ENCODE assay signal across 8 mouse cellular contexts in genomic region chr13:21506221-21506649, GRCm38 (mm10). TPM values are rescaled to one million over a fixed set of nuclear protein-coding genes. Genes with fewer than 3 reads are reported as not detected.
DNase-seq lines count a peak whose midpoint lies in the region; ATAC-seq lines count a peak whose summit lies in the region.

No protein-coding gene starts in this region.

- ATAC-seq in hindbrain, embryonic 16.5 days = peak; percentile 100

- no peaks in the 10 kb centered on the region for H3K27me3 ChIP-seq in hindbrain, embryonic 16.5 days (replicated peaks; ENCODE audit: control insufficient read depth, insufficient read depth, low read length)

- H3K4me2 ChIP-seq in hindbrain, embryonic 16.5 days (ENCODE audit: low read length) = peak overlapping the region; percentile 63

- H3K27ac ChIP-seq in hindbrain, embryonic 16.5 days (ENCODE audit: low read depth, low read length) = peak overlapping the region; percentile 88
- H3K27ac ChIP-seq in macrophage = peak overlapping the region; percentile 27; the same call in 1 of the 2 replicates

- no peaks in the 10 kb centered on the region; the same call in 1 of the 2 replicates for H3K4me1 ChIP-seq in hindbrain, embryonic 16.5 days (ENCODE audit: control insufficient read depth, insufficient read depth, low read depth, low read length)

- no peaks in the 10 kb centered on the region for H3K79me2 ChIP-seq in macrophage (ENCODE audit: inconsistent target)

- WGBS in hindbrain, embryonic 16.5 days = under 1% methylated on average over 21 of the region's 21 CpGs
- 3% methylated on average over 20 of the region's 21 CpGs for WGBS in macrophage (ENCODE audit: missing documents)

- no peaks in the 10 kb centered on the region for H3K9me3 ChIP-seq in hindbrain, embryonic 16.5 days (ENCODE audit: control insufficient read depth, low read length)

- peak overlapping the region; percentile 71 for H3K4me3 ChIP-seq in hindbrain, embryonic 16.5 days (ENCODE audit: low read length)
- H3K4me3 ChIP-seq in macrophage (ENCODE audit: inconsistent target) = peak overlapping the region; percentile 48

- peak overlapping the region; percentile 76 for H3K9ac ChIP-seq in hindbrain, embryonic 16.5 days (ENCODE audit: low read depth, low read length)

- no peaks in the 10 kb centered on the region for H3K36me3 ChIP-seq in hindbrain, embryonic 16.5 days (ENCODE audit: control insufficient read depth, insufficient read depth, low read length)
- H3K36me3 ChIP-seq in macrophage (ENCODE audit: inconsistent target) = no peaks in the 10 kb centered on the region

- peak; percentile 73 for DNase-seq in T-cell, adult 2 months (ENCODE audit: low spot score)
- peak; percentile 80 to 81 for DNase-seq in cerebellum, postnatal 36 days
- peak; percentile 73 to 83 for DNase-seq in frontal cortex, postnatal 36 days (ENCODE audit: low spot score in 2 of 2)
- DNase-seq in left cerebral cortex, adult 18-20 months (ENCODE audit: low spot score in 2 of 2) = peak; percentile 67 to 80
- peak; percentile 84 for DNase-seq in right cerebral cortex, adult 18-20 months
- DNase-seq in urinary bladder, postnatal 10 days (ENCODE audit: low spot score) = peak; percentile 16

RNA-seq across cellular contexts. Expression of gene Gm11273, which starts 5.0 kb away (rescaled TPM):
- polyA plus RNA-seq in hindbrain, embryonic 16.5 days (2015; fragmentation: Nextera tagmentation; extraction: Ambion mirVana) = 6.5 and 23.7 TPM in 2 replicates
- 10 to 100 TPM; 60.5 to 66.3 TPM for total RNA-seq in left cerebral cortex, adult 18-20 months (2021)
- total RNA-seq in macrophage (2018; cell fraction: chromatin; rRNA removed) = not detected
- 1 to 10 TPM in 25 of 26 experiments, under 1 TPM in 1; 0.80 to 5.0 (median 2.0) TPM for total RNA-seq in macrophage (2018; cell fraction: cytosol; rRNA removed)
- 1 to 10 TPM in 2 of 26 experiments, not detected in 24; 2.5 to 2.7 TPM for total RNA-seq in macrophage (2018; cell fraction: nucleus; rRNA removed)
- 3.8 to 14.2 TPM (median 11.7 TPM) in 3 replicates for polyA plus RNA-seq in macrophage (2018)

RNA-seq across cellular contexts. Expression of gene AK157302, which starts 11.2 kb away (rescaled TPM):
- 0.64 and 2.0 TPM in 2 replicates for polyA plus RNA-seq in hindbrain, embryonic 16.5 days (2015; fragmentation: Nextera tagmentation; extraction: Ambion mirVana)
- total RNA-seq in left cerebral cortex, adult 18-20 months (2021) = 10 to 100 TPM; 21.6 to 25.9 TPM
- under 1 TPM in 1 of 26 experiments, not detected in 25; 0.49 TPM for total RNA-seq in macrophage (2018; cell fraction: chromatin; rRNA removed)
- total RNA-seq in macrophage (2018; cell fraction: cytosol; rRNA removed) = under 1 TPM in 25 of 26 experiments, not detected in 1; 0.05 to 0.55 (median 0.19) TPM
- not detected for total RNA-seq in macrophage (2018; cell fraction: nucleus; rRNA removed)
- polyA plus RNA-seq in macrophage (2018) = 0.11 to 0.38 TPM (median 0.23 TPM) in 3 replicates

RNA-seq across cellular contexts. Expression of gene Zkscan8, which starts 24.7 kb away (rescaled TPM):
- 4.3 and 4.4 TPM in 2 replicates for polyA plus RNA-seq in hindbrain, embryonic 16.5 days (2015; fragmentation: Nextera tagmentation; extraction: Ambion mirVana)
- total RNA-seq in left cerebral cortex, adult 18-20 months (2021) = 10 to 100 TPM; 13.1 to 18.5 TPM
- total RNA-seq in macrophage (2018; cell fraction: chromatin; rRNA removed) = 10 to 100 TPM in 15 of 26 experiments, 1 to 10 TPM in 11; 1.8 to 32.7 (median 11.3) TPM
- total RNA-seq in macrophage (2018; cell fraction: cytosol; rRNA removed) = 1 to 10 TPM; 1.1 to 6.3 (median 4.0) TPM
- total RNA-seq in macrophage (2018; cell fraction: nucleus; rRNA removed) = 10 to 100 TPM in 13 of 26 experiments, 1 to 10 TPM in 13; 2.2 to 33.4 (median 8.4) TPM
- polyA plus RNA-seq in macrophage (2018) = 3.0 to 3.6 TPM (median 3.4 TPM) in 3 replicates

RNA-seq across cellular contexts. Expression of gene Gm10065, which starts 27.0 kb away (rescaled TPM):
- polyA plus RNA-seq in hindbrain, embryonic 16.5 days (2015; fragmentation: Nextera tagmentation; extraction: Ambion mirVana) = not detected in 2 replicates
- not detected for total RNA-seq in left cerebral cortex, adult 18-20 months (2021)
- not detected for total RNA-seq in macrophage (2018; cell fraction: chromatin; rRNA removed)
- not detected for total RNA-seq in macrophage (2018; cell fraction: cytosol; rRNA removed)
- not detected for total RNA-seq in macrophage (2018; cell fraction: nucleus; rRNA removed)
- not detected in 3 replicates for polyA plus RNA-seq in macrophage (2018)

RNA-seq across cellular contexts. Expression of gene Zkscan4, which starts 27.5 kb away (rescaled TPM):
- polyA plus RNA-seq in hindbrain, embryonic 16.5 days (2015; fragmentation: Nextera tagmentation; extraction: Ambion mirVana) = 10.8 and 11.3 TPM in 2 replicates
- total RNA-seq in left cerebral cortex, adult 18-20 months (2021) = 1 to 10 TPM; 5.7 to 6.4 TPM
- total RNA-seq in macrophage (2018; cell fraction: chromatin; rRNA removed) = 1 to 10 TPM in 5 of 26 experiments, under 1 TPM in 3, not detected in 18; 0.33 to 2.3 (median 1.2) TPM
- 1 to 10 TPM in 6 of 26 experiments, under 1 TPM in 18, not detected in 2; 0.03 to 1.5 (median 0.52) TPM for total RNA-seq in macrophage (2018; cell fraction: cytosol; rRNA removed)
- total RNA-seq in macrophage (2018; cell fraction: nucleus; rRNA removed) = 1 to 10 TPM in 4 of 26 experiments, under 1 TPM in 8, not detected in 14; 0.28 to 1.9 (median 0.44) TPM
- 0.47 to 0.84 TPM (median 0.63 TPM) in 3 replicates for polyA plus RNA-seq in macrophage (2018)

Comparison
In these comparisons a context has a peak if more than half of its experiments do, and no peak if none do; other contexts are left out.
1. Peak in every context shown above with its lines: DNase-seq, ATAC-seq, H3K4me3 ChIP-seq and H3K27ac ChIP-seq.
2. DNase-seq: peak in every context shown above with its lines; median percentile 84 in right cerebral cortex, adult 18-20 months; 80 in cerebellum, postnatal 36 days; 78 in frontal cortex, postnatal 36 days; 74 in left cerebral cortex, adult 18-20 months; 73 in T-cell, adult 2 months; 16 in urinary bladder, postnatal 10 days.